Mouse (Mus musculus) embryo, embryonic 10 days (tissue): ENCODE measurements around the gene 1300017J02Rik.
"Not testable (repeated sequence)": the region's sequence is repeated elsewhere in the genome, so short reads cannot be mapped to it uniquely, and the experiment has no call there.

Experiments used
- DNase-seq: peaks from one replicate; pipeline ENCODE4 v3.0.0-alpha.2; 2015; ENCODE audit warnings: low spot score

The 1300017J02Rik gene

GRCm38 (mm10) chr9:103304927-103305326 is at the start of gene 1300017J02Rik, which contains the start of gene Topbp1:
Gene 1300017J02Rik (minus strand): TSS chr9:103305082.
Gene Topbp1 (plus strand): TSS chr9:103305215.
- DNase-seq: peak; percentile 97

GRCm38 (mm10) chr9:103353500-103354260 is 48.8 kb upstream of the 1300017J02Rik start:
- not testable (repeated sequence) for DNase-seq

GRCm38 (mm10) chr9:103348791-103349190 is 43.9 kb upstream of the 1300017J02Rik start:
- no peak for DNase-seq

GRCm38 (mm10) chr9:103347996-103348490 is 43.2 kb upstream of the 1300017J02Rik start:
- no peak for DNase-seq

GRCm38 (mm10) chr9:103347045-103347444 is 42.2 kb upstream of the 1300017J02Rik start:
- no peak for DNase-seq

- DNase-seq: no peak
Measured at GRCm38 (mm10) chr9:103336912-103337311, 32.0 kb upstream of the 1300017J02Rik start.

- no peak for DNase-seq
Measured at GRCm38 (mm10) chr9:103332663-103333062, 27.8 kb upstream of the 1300017J02Rik start.

GRCm38 (mm10) chr9:103326449-103326848 is 21.6 kb upstream of the 1300017J02Rik start:
- DNase-seq: no peak

GRCm38 (mm10) chr9:103324678-103325077 is 19.8 kb upstream of the 1300017J02Rik start:
- no peak for DNase-seq

GRCm38 (mm10) chr9:103309832-103310231 is 5.0 kb upstream of the 1300017J02Rik start:
- DNase-seq: no peak

GRCm38 (mm10) chr9:103305332-103306041 is 605 bp upstream of the 1300017J02Rik start:
- peak; percentile 68 for DNase-seq

- peak; percentile 65 for DNase-seq
Measured at GRCm38 (mm10) chr9:103302666-103303065, 2.2 kb downstream of the 1300017J02Rik start.

- no peak for DNase-seq
Measured at GRCm38 (mm10) chr9:103302239-103302638, 2.6 kb downstream of the 1300017J02Rik start.

GRCm38 (mm10) chr9:103301086-103301485 is 3.8 kb downstream of the 1300017J02Rik start:
- DNase-seq: no peak

GRCm38 (mm10) chr9:103294507-103294906 is 10.4 kb downstream of the 1300017J02Rik start:
- no peak for DNase-seq

- DNase-seq: no peak
Measured at GRCm38 (mm10) chr9:103288489-103289180, 16.2 kb downstream of the 1300017J02Rik start.

GRCm38 (mm10) chr9:103287840-103288488 is 16.9 kb downstream of the 1300017J02Rik start:
- DNase-seq: no peak

GRCm38 (mm10) chr9:103286901-103287422 is 17.9 kb downstream of the 1300017J02Rik start:
- no peak for DNase-seq

- peak; percentile 13 for DNase-seq
Measured at GRCm38 (mm10) chr9:103286396-103286795, 18.5 kb downstream of the 1300017J02Rik start.

- no peak for DNase-seq
Measured at GRCm38 (mm10) chr9:103276876-103277275, 28.0 kb downstream of the 1300017J02Rik start.

- no peak for DNase-seq
Measured at GRCm38 (mm10) chr9:103275676-103276075, 29.2 kb downstream of the 1300017J02Rik start.
